Mouse (Mus musculus) kidney, adult 2 months (tissue): ENCODE measurements around the gene Ccl24.

ENCODE experiments used
- CTCF ChIP-seq: fragments of 200-500 bp; conservative IDR thresholded peaks from 2 replicates; pipeline ENCODE4 v1.5.1; 2011; ENCODE audit warnings: low read depth, mild to moderate bottlenecking, control low read depth, low read length, moderate library complexity, mixed read lengths; ENCODE audit not compliant: insufficient read depth, insufficient read length
- POLR2A ChIP-seq: fragments of 200-500 bp; IDR thresholded peaks from one replicate; pipeline ENCODE4 v1.6.1; 2011; ENCODE audit warnings: low read depth, low read length, control low read depth

GRCm38 (mm10) chr5:135535867-135536266, 37.0 kb downstream of the Ccl24 start:
- no peak for TF ChIP-seq POLR2A
- TF ChIP-seq CTCF: no peak
